Mouse (Mus musculus): ENCODE data around the gene Nisch. TPM values are rescaled to one million over a fixed set of nuclear protein-coding genes. Genes with fewer than 3 reads are reported as not detected.

Gene Nisch
- polyA plus RNA-seq, 1 experiment from 2014 or later, result 217 TPM

GRCm38 (mm10) chr14:31248396-31248795 lies 31.6 kb upstream of the Nisch start:
- no peak overlapping the region for H3K9ac ChIP-seq (ENCODE audit: low read length)
- H3K4me3 ChIP-seq (ENCODE audit: low read depth, low read length), result no peak overlapping the region
- 93% methylated on average over 6 of the region's 6 CpGs for WGBS
- DNase-seq (ENCODE audit: low spot score) (no peak), ATAC-seq (no peak)
- H3K9me3 ChIP-seq (replicated peaks; ENCODE audit: control insufficient read depth, low read length), result no peaks in the 10 kb centered on the region
- H3K4me2 ChIP-seq (ENCODE audit: low read length), result no peak overlapping the region
- peaks cover 6% of the 10 kb centered on the region for H3K36me3 ChIP-seq (ENCODE audit: control insufficient read depth, insufficient read depth, low read length)
- H3K4me1 ChIP-seq (ENCODE audit: control insufficient read depth, insufficient read depth, low read length), result peaks cover 8% of the 10 kb centered on the region
- no peaks in the 10 kb centered on the region for H3K27me3 ChIP-seq (replicated peaks; ENCODE audit: control insufficient read depth, insufficient read depth, low read length)
- H3K27ac ChIP-seq (ENCODE audit: low read depth, low read length), result no peak overlapping the region

DNA sequence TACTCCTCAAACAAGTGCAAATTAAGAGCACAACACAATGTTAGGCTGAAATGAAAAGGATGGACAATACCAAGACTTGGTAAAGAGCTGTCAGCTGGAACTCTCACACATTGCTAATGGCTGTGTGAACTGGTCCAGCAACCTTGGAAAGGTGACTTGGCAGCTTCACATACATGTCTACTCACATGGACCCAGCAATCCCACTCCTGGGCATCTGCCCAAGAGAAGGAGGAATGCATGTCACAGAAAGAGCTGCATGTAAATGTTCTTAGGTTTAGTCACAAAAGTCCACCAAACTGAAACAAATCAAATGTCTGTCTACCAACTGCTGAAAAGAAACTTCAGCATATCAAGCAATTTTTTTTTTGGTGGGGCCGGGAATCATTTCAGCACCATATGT lies 29.2 kb upstream of the Nisch start:
- DNase-seq (ENCODE audit: low spot score) (no peak), ATAC-seq (no peak)
- 88% methylated on average over 1 of the region's 1 CpGs for WGBS
- H3K4me2 ChIP-seq (ENCODE audit: low read length), result no peak overlapping the region
- H3K27ac ChIP-seq (ENCODE audit: low read depth, low read length), result no peak overlapping the region
- no peak overlapping the region for H3K4me3 ChIP-seq (ENCODE audit: low read depth, low read length)
- no peaks in the 10 kb centered on the region for H3K36me3 ChIP-seq (ENCODE audit: control insufficient read depth, insufficient read depth, low read length)
- no peaks in the 10 kb centered on the region for H3K9me3 ChIP-seq (replicated peaks; ENCODE audit: control insufficient read depth, low read length)
- no peak overlapping the region for H3K9ac ChIP-seq (ENCODE audit: low read length)
- no peaks in the 10 kb centered on the region; the same call in 1 of the 2 replicates for H3K4me1 ChIP-seq (ENCODE audit: control insufficient read depth, insufficient read depth, low read length)
- no peaks in the 10 kb centered on the region for H3K27me3 ChIP-seq (replicated peaks; ENCODE audit: control insufficient read depth, insufficient read depth, low read length)

DNA sequence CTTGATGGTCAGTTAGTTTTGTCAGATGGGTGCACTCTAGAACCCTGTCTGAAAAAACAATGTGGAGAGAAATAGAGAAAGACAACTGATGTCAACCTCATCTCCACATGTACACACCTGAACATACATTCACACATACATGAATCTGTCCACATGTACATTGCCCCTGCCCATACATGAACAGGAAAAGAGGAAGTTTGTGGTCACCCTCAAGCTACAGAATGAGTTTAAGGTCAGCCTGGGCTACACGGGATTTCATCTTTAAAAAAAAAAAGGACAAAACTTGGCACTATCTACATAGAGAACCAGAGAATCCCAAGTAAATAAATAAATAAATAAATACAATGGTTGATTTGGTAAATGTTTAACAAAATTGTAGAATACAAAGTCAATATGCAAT lies 28.0 kb upstream of the Nisch start:
- WGBS, result 84% methylated on average over 1 of the region's 1 CpGs
- Histone ChIP-seq H3K4me3 (ENCODE audit: low read depth, low read length) (no peak overlapping the region), H3K4me2 (ENCODE audit: low read length) (no peak overlapping the region), H3K9ac (ENCODE audit: low read length) (no peak overlapping the region), H3K36me3 (ENCODE audit: control insufficient read depth, insufficient read depth, low read length) (no peaks in the 10 kb centered on the region), H3K27ac (ENCODE audit: low read depth, low read length) (no peak overlapping the region), H3K27me3 (replicated peaks; ENCODE audit: control insufficient read depth, insufficient read depth, low read length) (no peaks in the 10 kb centered on the region), H3K9me3 (replicated peaks; ENCODE audit: control insufficient read depth, low read length) (no peaks in the 10 kb centered on the region), H3K4me1 (ENCODE audit: control insufficient read depth, insufficient read depth, low read length) (no peaks in the 10 kb centered on the region)
- no peak for DNase-seq (ENCODE audit: low spot score)
- no peak for ATAC-seq

GRCm38 (mm10) chr14:31240528-31240927 lies 23.8 kb upstream of the Nisch start:
- no peak overlapping the region for H3K27ac ChIP-seq (ENCODE audit: low read depth, low read length)
- no peaks in the 10 kb centered on the region for H3K36me3 ChIP-seq (ENCODE audit: control insufficient read depth, insufficient read depth, low read length)
- H3K27me3 ChIP-seq (replicated peaks; ENCODE audit: control insufficient read depth, insufficient read depth, low read length), result no peaks in the 10 kb centered on the region
- DNase-seq (ENCODE audit: low spot score) (no peak), ATAC-seq (no peak)
- H3K4me3 ChIP-seq (ENCODE audit: low read depth, low read length), result no peak overlapping the region
- H3K9me3 ChIP-seq (replicated peaks; ENCODE audit: control insufficient read depth, low read length), result no peaks in the 10 kb centered on the region
- no peak overlapping the region for H3K4me2 ChIP-seq (ENCODE audit: low read length)
- H3K9ac ChIP-seq (ENCODE audit: low read length), result no peak overlapping the region
- H3K4me1 ChIP-seq (ENCODE audit: control insufficient read depth, insufficient read depth, low read length), result no peaks in the 10 kb centered on the region
- 86% methylated on average over 3 of the region's 3 CpGs for WGBS

DNA sequence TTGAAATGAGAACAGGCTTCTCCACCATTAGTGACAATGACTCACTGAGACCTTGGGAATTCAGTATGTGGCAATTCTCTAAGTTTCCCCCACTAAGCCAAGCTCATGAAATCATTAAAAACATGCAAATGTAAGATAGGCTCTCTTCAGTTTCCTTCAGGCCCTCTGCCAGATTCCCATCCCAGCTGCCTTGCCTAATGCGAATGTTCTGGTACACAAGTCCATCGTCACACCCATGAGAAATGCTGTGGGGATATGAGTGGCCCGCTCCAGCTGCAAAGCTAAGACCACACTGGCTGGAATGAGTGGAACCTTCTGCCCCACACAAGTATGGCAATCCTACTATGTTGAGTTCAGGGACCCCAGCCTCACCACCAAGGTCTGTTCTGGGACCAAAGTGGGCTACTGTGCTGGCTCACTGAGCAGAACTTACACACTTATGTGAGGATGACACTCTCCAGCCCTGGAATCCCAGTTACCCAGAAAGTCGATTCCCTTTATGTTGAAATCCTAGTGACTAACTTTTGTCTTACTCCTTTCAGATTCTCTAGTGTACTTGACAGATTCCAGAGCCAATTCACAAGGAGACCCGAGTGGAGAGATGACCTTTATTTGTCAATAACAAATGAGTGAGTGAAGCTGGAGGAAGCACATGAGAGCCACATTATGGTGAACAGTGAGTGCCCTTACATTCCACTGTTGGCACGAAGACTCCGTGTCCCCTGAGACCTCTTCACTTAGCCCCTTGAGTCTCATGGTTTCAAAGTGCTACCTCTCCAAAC lies 20.5 kb upstream of the Nisch start:
- no peak overlapping the region for H3K9ac ChIP-seq (ENCODE audit: low read length)
- no peak for ATAC-seq
- 87% methylated on average over 7 of the region's 7 CpGs for WGBS

GRCm38 (mm10) chr14:31233996-31234591 lies 17.3 kb upstream of the Nisch start:
- no peaks in the 10 kb centered on the region for H3K36me3 ChIP-seq (ENCODE audit: control insufficient read depth, insufficient read depth, low read length)
- no peaks in the 10 kb centered on the region for H3K27me3 ChIP-seq (replicated peaks; ENCODE audit: control insufficient read depth, insufficient read depth, low read length)
- 0 out of 2 replicates have a peak overlapping the region, but pooled peaks have one; percentile 2 for H3K9ac ChIP-seq (ENCODE audit: low read length)
- H3K4me1 ChIP-seq (ENCODE audit: control insufficient read depth, insufficient read depth, low read length), result no peaks in the 10 kb centered on the region
- peak; percentile 90 for DNase-seq (ENCODE audit: low spot score)
- H3K4me2 ChIP-seq (ENCODE audit: low read length), result peak overlapping the region; percentile 5; the same call in 1 of the 2 replicates
- WGBS, result 23% methylated on average over 11 of the region's 11 CpGs
- peak; percentile 69 for ATAC-seq
- no peaks in the 10 kb centered on the region for H3K9me3 ChIP-seq (replicated peaks; ENCODE audit: control insufficient read depth, low read length)
- no peak overlapping the region for H3K4me3 ChIP-seq (ENCODE audit: low read depth, low read length)
- H3K27ac ChIP-seq (ENCODE audit: low read depth, low read length), result no peak overlapping the region

More for the DNA sequence above, 20.5 kb upstream of the Nisch start:
- Histone ChIP-seq H3K27ac (ENCODE audit: low read depth, low read length) (no peak overlapping the region), H3K27me3 (replicated peaks; ENCODE audit: control insufficient read depth, insufficient read depth, low read length) (no peaks in the 10 kb centered on the region), H3K4me2 (ENCODE audit: low read length) (no peak overlapping the region), H3K4me3 (ENCODE audit: low read depth, low read length) (no peak overlapping the region), H3K9me3 (replicated peaks; ENCODE audit: control insufficient read depth, low read length) (no peaks in the 10 kb centered on the region), H3K4me1 (ENCODE audit: control insufficient read depth, insufficient read depth, low read length) (no peaks in the 10 kb centered on the region), H3K36me3 (ENCODE audit: control insufficient read depth, insufficient read depth, low read length) (no peaks in the 10 kb centered on the region)
- no peak for DNase-seq (ENCODE audit: low spot score)

- 88% methylated on average over 14 of the region's 14 CpGs for WGBS
- ATAC-seq, result peak; percentile 23; the same call in 1 of the 2 replicates
Observed at GRCm38 (mm10) chr14:31233070-31233995, 16.6 kb upstream of the Nisch start.

DNA sequence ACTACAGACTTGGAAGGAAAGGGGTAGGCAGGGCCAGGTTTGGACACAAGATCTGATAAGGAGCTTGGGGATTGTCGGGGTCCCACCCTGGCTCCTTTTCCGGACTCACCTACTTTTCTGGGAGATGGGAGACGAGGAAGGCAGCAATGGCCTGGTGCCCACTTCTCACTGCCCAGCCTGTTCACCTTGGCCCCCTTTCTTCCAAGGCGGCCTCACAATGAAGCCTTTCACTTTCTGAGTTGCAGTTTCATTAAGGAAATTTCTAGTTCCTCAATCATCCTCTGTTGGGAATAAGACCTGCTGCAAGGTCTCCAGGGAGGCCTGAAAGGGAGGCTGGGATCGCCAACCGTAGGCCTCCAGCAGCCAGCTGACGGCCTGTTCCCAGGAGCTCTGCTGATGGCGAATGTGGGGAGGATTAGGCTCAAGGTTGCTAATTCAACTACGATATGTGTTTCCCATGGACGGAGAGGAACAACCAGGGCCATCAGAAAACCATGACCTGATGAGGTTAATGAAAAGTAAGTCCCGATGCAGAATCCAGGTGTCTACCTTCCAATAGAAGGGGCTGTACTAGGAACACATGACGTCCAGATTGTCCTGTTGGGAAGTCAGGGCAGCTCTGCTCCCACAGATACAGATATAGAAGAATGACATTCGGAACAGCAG lies 15.8 kb upstream of the Nisch start:
- Histone ChIP-seq H3K27me3 (replicated peaks; ENCODE audit: control insufficient read depth, insufficient read depth, low read length) (no peaks in the 10 kb centered on the region), H3K4me1 (ENCODE audit: control insufficient read depth, insufficient read depth, low read length) (no peaks in the 10 kb centered on the region), H3K9ac (ENCODE audit: low read length) (no peak overlapping the region), H3K4me2 (ENCODE audit: low read length) (no peak overlapping the region), H3K36me3 (ENCODE audit: control insufficient read depth, insufficient read depth, low read length) (no peaks in the 10 kb centered on the region), H3K27ac (ENCODE audit: low read depth, low read length) (no peak overlapping the region), H3K4me3 (ENCODE audit: low read depth, low read length) (no peak overlapping the region), H3K9me3 (replicated peaks; ENCODE audit: control insufficient read depth, low read length) (no peaks in the 10 kb centered on the region)
- DNase-seq (ENCODE audit: low spot score) (no peak), ATAC-seq (no peak)
- 91% methylated on average over 13 of the region's 13 CpGs for WGBS

More at GRCm38 (mm10) chr14:31233070-31233995, 16.6 kb upstream of the Nisch start:
- no peak overlapping the region for H3K27ac ChIP-seq (ENCODE audit: low read depth, low read length)
- no peak overlapping the region for H3K4me2 ChIP-seq (ENCODE audit: low read length)
- no peaks in the 10 kb centered on the region for H3K36me3 ChIP-seq (ENCODE audit: control insufficient read depth, insufficient read depth, low read length)
- no peaks in the 10 kb centered on the region for H3K9me3 ChIP-seq (replicated peaks; ENCODE audit: control insufficient read depth, low read length)
- H3K4me1 ChIP-seq (ENCODE audit: control insufficient read depth, insufficient read depth, low read length), result no peaks in the 10 kb centered on the region
- H3K4me3 ChIP-seq (ENCODE audit: low read depth, low read length), result no peak overlapping the region
- H3K27me3 ChIP-seq (replicated peaks; ENCODE audit: control insufficient read depth, insufficient read depth, low read length), result no peaks in the 10 kb centered on the region
- no peak overlapping the region for H3K9ac ChIP-seq (ENCODE audit: low read length)
- DNase-seq (ENCODE audit: low spot score), result no peak

Data from forebrain, embryonic 14.5 days (tissue).